Mouse (Mus musculus) neural tube, embryonic 14.5 days (tissue): ENCODE measurements around the gene Stard3. TPM values are rescaled to one million over a fixed set of nuclear protein-coding genes. Genes with fewer than 3 reads are reported as not detected.

Source experiments
- ATAC-seq: fragments of 200-750 bp; cut with Nextera tagmentation; 2 replicates; pipeline ENCODE4 v1.8.0; 2017; ENCODE audit warnings: low read depth, mild to moderate bottlenecking, moderate TSS enrichment, moderate library complexity
- H3K27ac ChIP-seq: fragments of 300-500 bp; sonication (generic); 2 replicates; pipeline ENCODE4 v1.5.1; 2014; ENCODE audit warnings: low read depth, mild to moderate bottlenecking, control low read depth, low read length, moderate library complexity, mixed read lengths
- H3K27me3 ChIP-seq: fragments of 300-500 bp; sonication (generic); 2 replicates; pipeline ENCODE4 v1.6.1; 2014; ENCODE audit warnings: low read length; ENCODE audit not compliant: control insufficient read depth, insufficient read depth
- H3K36me3 ChIP-seq: fragments of 300-500 bp; sonication (generic); 2 replicates; pipeline ENCODE4 v1.6.1; 2014; ENCODE audit warnings: low read length, mixed read lengths; ENCODE audit not compliant: control insufficient read depth, insufficient read depth
- H3K4me1 ChIP-seq: fragments of 300-500 bp; sonication (generic); 2 replicates; pipeline ENCODE4 v1.6.1; 2014; ENCODE audit warnings: low read length; ENCODE audit not compliant: control insufficient read depth, insufficient read depth
- H3K4me2 ChIP-seq: fragments of 300-500 bp; sonication (generic); 2 replicates; pipeline ENCODE4 v1.6.1; 2014; ENCODE audit warnings: mild to moderate bottlenecking, low read depth, low read length, control low read depth
- H3K4me3 ChIP-seq: fragments of 300-500 bp; sonication (generic); 2 replicates; pipeline ENCODE4 v1.5.1; 2014; ENCODE audit warnings: low read depth, low read length, control low read depth, mixed read lengths
- H3K9ac ChIP-seq: fragments of 300-500 bp; sonication (generic); replicated peaks from 2 replicates; pipeline ENCODE4 v1.6.1; 2014; ENCODE audit warnings: low read depth, mild to moderate bottlenecking, control low read depth, low read length, mixed read lengths
- H3K9me3 ChIP-seq: fragments of 300-500 bp; sonication (generic); 2 replicates; pipeline ENCODE4 v1.6.1; 2016; ENCODE audit warnings: low read length; ENCODE audit not compliant: control insufficient read depth
- WGBS: fragments of 180-500 bp; shearing (Covaris S2); extraction: QIAGEN DNeasy Blood & Tissue Kit; methylation state at CpG from one replicate; pipeline ENCODE4 v1.1.7; 2014; 5-methylcytosine and 5-hydroxymethylcytosine counted together
- polyA plus RNA-seq: library from polyadenylated mRNA; unstranded; fragments of >200 nt; fragmentation: Nextera tagmentation; extraction: Ambion mirVana; gene quantifications from 2 replicates; pipeline ENCODE4 v1.2.1, GENCODE M21; 2014

The Stard3 gene
- polyA plus RNA-seq, 1 experiment from 2014 or later, result 28.0 TPM

GRCm38 (mm10) chr11:98327136-98328030 lies 30.8 kb upstream of the Stard3 start:
- under 1% methylated on average over 93 of the region's 97 CpGs for WGBS
- Histone ChIP-seq H3K4me1 (0 out of 2 replicates have a peak, but pooled peaks cover 4% of the 10 kb centered on the region), H3K27ac (peak overlapping the region; percentile 82), H3K9me3 (no peaks in the 10 kb centered on the region), H3K36me3 (no peaks in the 10 kb centered on the region), H3K4me3 (peak overlapping the region; percentile 41), H3K4me2 (peak overlapping the region; percentile 43), H3K9ac (peak overlapping the region; percentile 63), H3K27me3 (peaks cover 57% of the 10 kb centered on the region)
- no peak for ATAC-seq

- Histone ChIP-seq H3K4me1 (0 out of 2 replicates have a peak, but pooled peaks cover 4% of the 10 kb centered on the region), H3K4me2 (peak overlapping the region; percentile 43), H3K9me3 (no peaks in the 10 kb centered on the region), H3K4me3 (peak overlapping the region; percentile 41), H3K27ac (peak overlapping the region; percentile 82), H3K27me3 (peaks cover 58% of the 10 kb centered on the region), H3K36me3 (no peaks in the 10 kb centered on the region), H3K9ac (peak overlapping the region; percentile 63)
- WGBS, result under 1% methylated on average over 33 of the region's 35 CpGs
- no peak for ATAC-seq
Measured at GRCm38 (mm10) chr11:98328031-98328370, 30.2 kb upstream of the Stard3 start.

GRCm38 (mm10) chr11:98328371-98329069 lies 29.6 kb upstream of the Stard3 start:
- ATAC-seq, result 0 out of 2 replicates have a peak, but pooled peaks have one; percentile 36

GRCm38 (mm10) chr11:98329081-98329959 lies 28.8 kb upstream of the Stard3 start, which contains the start of gene Neurod2:
Neurod2 (minus strand) TSS chr11:98329648.
- peaks cover 60% of the 10 kb centered on the region for H3K27me3 ChIP-seq
- H3K4me2 ChIP-seq, result peak within 1 kb of the TSS; percentile 43
- 2% methylated on average over 37 of the region's 38 CpGs for WGBS
- peak within 1 kb of the TSS; percentile 82 for H3K27ac ChIP-seq
- peaks cover 10% of the 10 kb centered on the region for H3K4me1 ChIP-seq
- no peaks in the 10 kb centered on the region for H3K9me3 ChIP-seq
- peak within 1 kb of the TSS; percentile 63 for H3K9ac ChIP-seq
- H3K36me3 ChIP-seq, result no peaks in the 10 kb centered on the region
- peak within 1 kb of the TSS; percentile 41 for H3K4me3 ChIP-seq
- 0 out of 2 replicates have a peak, but pooled peaks have one; percentile 67 for ATAC-seq

More at GRCm38 (mm10) chr11:98328371-98329069, 29.6 kb upstream of the Stard3 start:
- Histone ChIP-seq H3K4me3 (peak overlapping the region; percentile 41), H3K27ac (peak overlapping the region; percentile 82), H3K4me2 (peak overlapping the region; percentile 43), H3K9ac (peak overlapping the region; percentile 63), H3K4me1 (0 out of 2 replicates have a peak, but pooled peaks cover 4% of the 10 kb centered on the region), H3K27me3 (peaks cover 59% of the 10 kb centered on the region), H3K9me3 (no peaks in the 10 kb centered on the region), H3K36me3 (no peaks in the 10 kb centered on the region)
- 1% methylated on average over 42 of the region's 56 CpGs for WGBS

GRCm38 (mm10) chr11:98329960-98330744 lies 28.0 kb upstream of the Stard3 start:
- H3K4me3 ChIP-seq, result no peak overlapping the region
- peaks cover 62% of the 10 kb centered on the region for H3K27me3 ChIP-seq
- 28% methylated on average over 9 of the region's 9 CpGs for WGBS

GRCm38 (mm10) chr11:98330745-98331204 lies 27.4 kb upstream of the Stard3 start:
- Histone ChIP-seq H3K4me3 (no peak overlapping the region), H3K4me2 (no peak overlapping the region), H3K9me3 (no peaks in the 10 kb centered on the region), H3K4me1 (peaks cover 18% of the 10 kb centered on the region), H3K9ac (no peak overlapping the region), H3K36me3 (no peaks in the 10 kb centered on the region), H3K27ac (no peak overlapping the region), H3K27me3 (peaks cover 61% of the 10 kb centered on the region)
- 55% methylated on average over 2 of the region's 2 CpGs for whole genome bisulfite sequencing
- ATAC-seq, result no peak

More at GRCm38 (mm10) chr11:98329960-98330744, 28.0 kb upstream of the Stard3 start:
- H3K9me3 ChIP-seq, result no peaks in the 10 kb centered on the region
- H3K27ac ChIP-seq, result peak overlapping the region; percentile 70
- no peak for ATAC-seq
- H3K4me1 ChIP-seq, result peaks cover 18% of the 10 kb centered on the region
- H3K36me3 ChIP-seq, result no peaks in the 10 kb centered on the region
- H3K4me2 ChIP-seq, result peak overlapping the region; percentile 43; the same call in 1 of the 2 replicates
- no peak overlapping the region for H3K9ac ChIP-seq

- Histone ChIP-seq H3K4me3 (no peak overlapping the region), H3K4me1 (peaks cover 18% of the 10 kb centered on the region), H3K9me3 (no peaks in the 10 kb centered on the region), H3K36me3 (no peaks in the 10 kb centered on the region), H3K4me2 (no peak overlapping the region), H3K27me3 (peaks cover 59% of the 10 kb centered on the region), H3K27ac (no peak overlapping the region), H3K9ac (no peak overlapping the region)
- 38% methylated on average over 1 of the region's 1 CpGs for WGBS
- no peak for ATAC-seq
Measured at GRCm38 (mm10) chr11:98331401-98331800, 26.8 kb upstream of the Stard3 start.

GRCm38 (mm10) chr11:98332186-98332585 lies 26.0 kb upstream of the Stard3 start:
- H3K4me2 ChIP-seq, result no peak overlapping the region
- H3K9ac ChIP-seq, result no peak overlapping the region
- no peaks in the 10 kb centered on the region for H3K36me3 ChIP-seq
- no peaks in the 10 kb centered on the region for H3K9me3 ChIP-seq
- no peak overlapping the region for H3K4me3 ChIP-seq
- no peak for ATAC-seq
- peaks cover 18% of the 10 kb centered on the region for H3K4me1 ChIP-seq
- WGBS, result 83% methylated on average over 3 of the region's 3 CpGs
- no peak overlapping the region for H3K27ac ChIP-seq
- peaks cover 62% of the 10 kb centered on the region for H3K27me3 ChIP-seq
